Mouse (Mus musculus): Measurements from ENCODE around the gene Prph. TPM values are rescaled to one million over a fixed set of nuclear protein-coding genes. Genes with fewer than 3 reads are reported as not detected.
"Not testable (repeated sequence)": the region's sequence is repeated elsewhere in the genome, so short reads cannot be mapped to it uniquely, and the experiment has no call there.

Prph gene
- polyA plus RNA-seq, 1 experiment from 2014 or later, result not detected

GRCm38 (mm10) chr15:99065557-99066165 is 10.7 kb downstream of the Prph start:
- no peak overlapping the region for H3K27ac ChIP-seq
- no peaks in the 10 kb centered on the region for H3K9me3 ChIP-seq (replicated peaks)
- no peak for DNase-seq (ENCODE audit: low spot score)
- peaks cover 38% of the 10 kb centered on the region for H3K27me3 ChIP-seq (ENCODE audit: low read depth, poor library complexity, severe bottlenecking)
- WGBS, result 85% methylated on average over 12 of the region's 12 CpGs
- no peaks in the 10 kb centered on the region for H3K4me1 ChIP-seq
- no peak overlapping the region for H3K4me3 ChIP-seq
- no peaks in the 10 kb centered on the region for H3K36me3 ChIP-seq

- H3K9me3 ChIP-seq (replicated peaks), result no peaks in the 10 kb centered on the region
Measured at GRCm38 (mm10) chr15:99071988-99072387, 17.0 kb downstream of the Prph start.

GRCm38 (mm10) chr15:99074019-99074599 is 19.1 kb downstream of the Prph start, which contains the start of gene Troap:
Gene Troap (plus strand): TSS chr15:99074575.
- H3K4me3 ChIP-seq, result peak within 1 kb of the TSS; percentile 73
- H3K9me3 ChIP-seq (replicated peaks), result no peaks in the 10 kb centered on the region
- H3K36me3 ChIP-seq, result peaks cover 27% of the 10 kb centered on the region
- DNase-seq (ENCODE audit: low spot score), result no peak
- H3K27ac ChIP-seq, result peak within 1 kb of the TSS; percentile 95
- peaks cover 29% of the 10 kb centered on the region for H3K4me1 ChIP-seq
- WGBS, result 21% methylated on average over 9 of the region's 9 CpGs
- 0 out of 2 replicates have a peak, but pooled peaks cover 4% of the 10 kb centered on the region for H3K27me3 ChIP-seq (ENCODE audit: low read depth, poor library complexity, severe bottlenecking)

More at GRCm38 (mm10) chr15:99071988-99072387, 17.0 kb downstream of the Prph start:
- Histone ChIP-seq H3K4me3 (no peak overlapping the region), H3K27me3 (ENCODE audit: low read depth, poor library complexity, severe bottlenecking) (peaks cover 6% of the 10 kb centered on the region; the same call in 1 of the 2 replicates), H3K36me3 (peaks cover 6% of the 10 kb centered on the region), H3K27ac (no peak overlapping the region), H3K4me1 (peaks cover 14% of the 10 kb centered on the region)
- WGBS, result 85% methylated on average over 1 of the region's 1 CpGs
- no peak for DNase-seq (ENCODE audit: low spot score)

GRCm38 (mm10) chr15:99074600-99075333 is 19.8 kb downstream of the Prph start:
- WGBS, result under 1% methylated on average over 44 of the region's 44 CpGs

GRCm38 (mm10) chr15:99076011-99076410 is 21.0 kb downstream of the Prph start:
- WGBS, result 95% methylated on average over 3 of the region's 3 CpGs
- peaks cover 29% of the 10 kb centered on the region for H3K4me1 ChIP-seq
- H3K9me3 ChIP-seq (replicated peaks); DNase-seq (ENCODE audit: low spot score); H3K27ac ChIP-seq; H3K27me3 ChIP-seq (ENCODE audit: low read depth, poor library complexity, severe bottlenecking): not testable (repeated sequence)
- peaks cover 46% of the 10 kb centered on the region for H3K36me3 ChIP-seq
- H3K4me3 ChIP-seq, result peak overlapping the region; percentile 73

More at GRCm38 (mm10) chr15:99074600-99075333, 19.8 kb downstream of the Prph start:
- peaks cover 34% of the 10 kb centered on the region for H3K36me3 ChIP-seq
- peaks cover 29% of the 10 kb centered on the region for H3K4me1 ChIP-seq
- peak overlapping the region; percentile 73 for H3K4me3 ChIP-seq
- H3K27me3 ChIP-seq (ENCODE audit: low read depth, poor library complexity, severe bottlenecking), result no peaks in the 10 kb centered on the region
- H3K27ac ChIP-seq, result peak overlapping the region; percentile 95
- peak; percentile 98 for DNase-seq (ENCODE audit: low spot score)
- no peaks in the 10 kb centered on the region for H3K9me3 ChIP-seq (replicated peaks)

DNA sequence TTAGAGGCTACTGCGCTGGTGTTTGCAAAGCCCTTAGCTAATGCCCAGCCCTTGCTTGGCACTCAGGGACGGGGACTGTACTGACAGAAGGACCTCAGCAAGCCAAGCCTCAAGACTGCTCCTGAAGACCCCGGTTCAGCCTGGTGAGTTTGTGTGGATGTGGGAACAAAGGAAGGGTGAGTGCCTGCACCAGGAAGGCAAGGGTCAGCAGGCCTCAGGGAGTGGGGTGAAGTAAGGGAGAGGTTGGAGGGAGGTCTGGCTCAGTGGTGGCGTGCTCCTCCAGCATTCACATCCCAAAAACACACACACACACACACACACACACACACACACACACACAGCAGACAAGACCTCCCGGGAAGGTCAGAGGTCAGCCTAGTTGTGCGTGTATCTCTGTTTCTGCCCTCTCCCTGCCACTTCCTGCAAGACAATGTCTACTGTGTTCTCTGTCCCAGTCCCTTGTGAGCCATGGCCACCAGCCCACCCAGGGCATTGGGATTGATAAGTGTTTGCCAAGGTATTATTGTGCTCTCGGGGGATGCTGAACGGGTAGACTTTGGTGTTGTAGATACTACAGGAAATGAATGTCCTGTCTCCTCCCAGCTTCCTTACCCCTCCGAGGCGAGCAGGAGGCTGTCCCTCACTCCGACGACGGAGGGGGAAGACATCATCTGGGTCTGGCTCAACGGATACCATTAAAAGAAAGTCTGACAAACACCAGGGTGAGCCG is 23.4 kb downstream of the Prph start:
- Histone ChIP-seq H3K27me3 (ENCODE audit: low read depth, poor library complexity, severe bottlenecking) (peaks cover 14% of the 10 kb centered on the region), H3K36me3 (peaks cover 70% of the 10 kb centered on the region), H3K4me1 (peaks cover 32% of the 10 kb centered on the region), H3K9me3 (replicated peaks) (no peaks in the 10 kb centered on the region), H3K27ac (no peak overlapping the region), H3K4me3 (no peak overlapping the region)
- DNase-seq (ENCODE audit: low spot score), result peak; percentile 26
- 84% methylated on average over 15 of the region's 15 CpGs for WGBS

GRCm38 (mm10) chr15:99079804-99080203 is 24.8 kb downstream of the Prph start:
- Histone ChIP-seq H3K36me3 (peaks cover 76% of the 10 kb centered on the region), H3K4me1 (peaks cover 37% of the 10 kb centered on the region), H3K4me3 (no peak overlapping the region), H3K27me3 (ENCODE audit: low read depth, poor library complexity, severe bottlenecking) (peaks cover 29% of the 10 kb centered on the region), H3K9me3 (replicated peaks) (no peaks in the 10 kb centered on the region), H3K27ac (no peak overlapping the region)
- no peak for DNase-seq (ENCODE audit: low spot score)
- 92% methylated on average over 3 of the region's 3 CpGs for WGBS

- WGBS, result 93% methylated on average over 12 of the region's 12 CpGs
- H3K4me1 ChIP-seq, result peaks cover 26% of the 10 kb centered on the region
- no peaks in the 10 kb centered on the region for H3K9me3 ChIP-seq (replicated peaks)
- DNase-seq (ENCODE audit: low spot score), result no peak
- H3K36me3 ChIP-seq, result peaks cover 67% of the 10 kb centered on the region
- no peak overlapping the region for H3K4me3 ChIP-seq
- H3K27me3 ChIP-seq (ENCODE audit: low read depth, poor library complexity, severe bottlenecking), result peaks cover 54% of the 10 kb centered on the region
- no peak overlapping the region for H3K27ac ChIP-seq
Measured at GRCm38 (mm10) chr15:99082322-99082721, 27.3 kb downstream of the Prph start.

DNA sequence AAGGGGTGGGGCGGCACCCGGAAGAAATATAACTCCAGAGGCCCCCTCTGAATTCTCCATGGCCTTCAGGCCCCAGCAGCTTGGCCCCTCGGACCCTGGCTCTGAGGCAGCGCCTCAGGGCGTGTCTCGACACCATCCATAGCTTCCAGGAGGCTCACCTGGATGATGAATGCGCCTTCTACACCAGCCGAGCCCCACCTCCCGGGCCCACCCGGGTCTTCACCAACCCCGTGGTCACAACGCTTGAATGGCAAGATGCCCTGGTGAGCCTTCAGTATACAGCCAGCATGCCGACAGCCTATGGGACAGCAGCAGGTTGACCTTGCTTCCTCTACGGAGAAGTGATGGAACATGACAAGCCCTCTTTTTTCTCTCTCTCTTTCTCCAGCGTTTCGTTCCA is 27.9 kb downstream of the Prph start:
- peaks cover 59% of the 10 kb centered on the region for H3K27me3 ChIP-seq (ENCODE audit: low read depth, poor library complexity, severe bottlenecking)
- H3K36me3 ChIP-seq, result peaks cover 62% of the 10 kb centered on the region
- no peaks in the 10 kb centered on the region for H3K9me3 ChIP-seq (replicated peaks)
- no peak overlapping the region for H3K27ac ChIP-seq
- WGBS, result 88% methylated on average over 16 of the region's 16 CpGs
- peaks cover 26% of the 10 kb centered on the region for H3K4me1 ChIP-seq
- no peak overlapping the region for H3K4me3 ChIP-seq
- DNase-seq (ENCODE audit: low spot score), result no peak

GRCm38 (mm10) chr15:99083258-99083657 is 28.3 kb downstream of the Prph start:
- peak; percentile 44 for DNase-seq (ENCODE audit: low spot score)
- Histone ChIP-seq H3K9me3 (replicated peaks) (no peaks in the 10 kb centered on the region), H3K4me3 (no peak overlapping the region), H3K27me3 (ENCODE audit: low read depth, poor library complexity, severe bottlenecking) (peaks cover 63% of the 10 kb centered on the region), H3K27ac (no peak overlapping the region), H3K36me3 (peaks cover 57% of the 10 kb centered on the region), H3K4me1 (peaks cover 26% of the 10 kb centered on the region)
- 69% methylated on average over 9 of the region's 9 CpGs for WGBS

- peaks cover 31% of the 10 kb centered on the region for H3K4me1 ChIP-seq
- peaks cover 71% of the 10 kb centered on the region for H3K27me3 ChIP-seq (ENCODE audit: low read depth, poor library complexity, severe bottlenecking)
- DNase-seq (ENCODE audit: low spot score), result peak; percentile 55
- WGBS, result 7% methylated on average over 11 of the region's 11 CpGs
- H3K27ac ChIP-seq, result no peak overlapping the region
- H3K36me3 ChIP-seq, result peaks cover 50% of the 10 kb centered on the region
- H3K9me3 ChIP-seq (replicated peaks), result no peaks in the 10 kb centered on the region
- H3K4me3 ChIP-seq, result peak overlapping the region; percentile 27
Measured at GRCm38 (mm10) chr15:99083867-99084557, 29.0 kb downstream of the Prph start.

DNA sequence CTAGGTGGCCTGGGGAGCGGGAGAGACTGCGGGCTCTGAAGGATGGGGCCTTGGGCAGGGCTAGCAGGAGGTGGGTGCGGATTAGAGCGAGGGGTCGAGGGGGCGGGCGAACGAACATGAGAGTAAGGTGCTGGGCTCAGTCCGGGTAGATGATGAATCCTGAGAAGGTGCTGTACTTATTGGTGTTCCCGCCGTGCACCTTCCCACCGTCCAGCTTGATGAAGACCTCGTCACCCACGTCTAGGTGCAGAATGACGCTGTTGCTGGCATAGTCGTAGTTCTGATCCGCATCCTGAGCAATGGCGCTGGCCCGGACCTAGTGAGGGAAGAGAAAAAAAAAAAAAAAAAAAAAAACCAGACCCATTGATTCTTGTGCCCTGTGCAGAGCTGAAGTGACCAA is 29.6 kb downstream of the Prph start:
- H3K36me3 ChIP-seq, result peaks cover 44% of the 10 kb centered on the region
- DNase-seq (ENCODE audit: low spot score), result no peak
- no peaks in the 10 kb centered on the region for H3K9me3 ChIP-seq (replicated peaks)
- H3K4me1 ChIP-seq, result peaks cover 33% of the 10 kb centered on the region
- H3K27ac ChIP-seq, result no peak overlapping the region
- H3K27me3 ChIP-seq (ENCODE audit: low read depth, poor library complexity, severe bottlenecking), result peaks cover 77% of the 10 kb centered on the region
- WGBS, result 5% methylated on average over 19 of the region's 19 CpGs
- H3K4me3 ChIP-seq, result peak overlapping the region; percentile 27
